Mouse (Mus musculus): ENCODE measurements around the gene Ptcd3.
"Not testable (repeated sequence)": the region's sequence is repeated elsewhere in the genome, so short reads cannot be mapped to it uniquely, and the experiment has no call there.

GRCm38 (mm10) chr6:71846906-71847305, 61.6 kb downstream of the Ptcd3 start:
- not testable (repeated sequence) for TF ChIP-seq POLR2A (IDR thresholded peaks at IDR 0.05; ENCODE audit: insufficient read depth, low read depth, low read length); CTCF (IDR thresholded peaks at IDR 0.05)

Measured in heart, adult 2 months (tissue).